Mouse (Mus musculus): ENCODE results near the gene Zfp111.

DNA sequence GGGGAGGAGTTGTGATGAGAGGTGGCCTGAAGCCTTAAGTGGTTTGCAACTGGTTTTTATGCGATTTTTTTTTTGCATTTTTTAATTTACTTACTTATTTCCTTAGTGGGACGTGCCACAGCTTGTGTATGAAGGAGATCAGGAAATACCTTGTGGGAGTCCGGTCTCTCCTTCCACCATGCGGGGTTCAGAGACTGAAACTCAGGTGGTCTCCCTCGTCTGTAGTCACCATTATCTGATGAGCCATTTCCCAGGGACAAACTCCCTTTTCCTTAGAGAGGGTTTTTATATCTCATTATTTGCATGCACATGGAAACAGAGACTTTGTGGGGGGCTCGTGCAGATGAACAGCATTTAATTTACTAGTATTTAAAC is 35.9 kb downstream of the Zfp111 start:
- no peak for TF ChIP-seq CTCF (IDR thresholded peaks at IDR 0.05; ENCODE audit: borderline replicate concordance, insufficient read depth, low read length)
- no peak for TF ChIP-seq POLR2A (IDR thresholded peaks at IDR 0.05; ENCODE audit: low read depth, low read length)
